ENCODE assay signal across 23 mouse cellular contexts in the genomic region with DNA sequence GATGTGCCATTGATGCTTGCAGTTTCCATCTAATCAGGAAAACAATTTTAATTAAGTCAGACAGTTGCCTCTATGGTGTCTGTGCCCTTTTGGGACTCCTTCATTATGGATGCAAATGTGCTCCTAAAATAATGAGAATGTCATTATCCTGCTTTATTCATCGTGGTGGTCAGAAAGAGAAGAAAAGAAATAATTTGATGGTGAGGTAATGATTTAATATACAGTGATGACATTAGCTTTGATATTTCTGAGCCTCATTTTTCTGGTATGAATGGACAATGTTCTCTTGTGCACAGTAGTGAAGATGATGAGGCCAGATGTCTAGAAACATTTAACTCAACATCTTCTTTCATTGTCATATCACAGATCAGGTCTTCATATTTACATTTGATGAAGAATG.
DNase-seq lines count a peak whose midpoint lies in the region; ATAC-seq lines count a peak whose summit lies in the region.
"Had no signal": no experiment of that assay in that cellular context is flagged by ENCODE, and none has a peak within 500 bp of the region (broad histone marks: within the 10 kb centered on the region; RNA-seq: fewer than 3 reads in every experiment).

No protein-coding gene starts in this region.

- no peak for DNase-seq in midbrain, embryonic 14.5 days
- no peak for DNase-seq in midbrain, embryonic 11.5 days (ENCODE audit: low spot score, missing footprints)
- DNase-seq in Muller cell, postnatal 12 days (ENCODE audit: inconsistent ontology term): peak; percentile 97
- peak; percentile 60 for DNase-seq in retina, embryonic 14.5 days (ENCODE audit: low spot score)
- no peak for DNase-seq in right cerebral cortex, postnatal 14 days
- DNase-seq in thymus, postnatal 0 days (ENCODE audit: low spot score): no peak
- DNase-seq: adrenal gland, adult 2 months; adrenal gland, postnatal 10 days; adrenal gland, postnatal 25 days; B cell, adult 2 months; cerebellum, adult 11-12 months; cerebellum, adult 2 months; cerebellum, adult 9-10 months; cerebellum, postnatal 10 days; cerebellum, postnatal 25 days; forebrain, postnatal 0 days had no signal

- H3K27me3 ChIP-seq in midbrain, embryonic 14.5 days (ENCODE audit: control insufficient read depth, insufficient read depth, low read length): no peaks in the 10 kb centered on the region
- no peaks in the 10 kb centered on the region for H3K27me3 ChIP-seq in midbrain, embryonic 11.5 days (ENCODE audit: control insufficient read depth, insufficient read depth, low read length)
- H3K27me3 ChIP-seq: CH12.LX; embryonic facial prominence, embryonic 12.5 days; forebrain, embryonic 13.5 days; forebrain, embryonic 15.5 days had no signal

- H3K4me1 ChIP-seq in midbrain, embryonic 14.5 days (ENCODE audit: control insufficient read depth, insufficient read depth, low read length): no peaks in the 10 kb centered on the region
- H3K4me1 ChIP-seq in midbrain, embryonic 11.5 days (ENCODE audit: control insufficient read depth, insufficient read depth, low read length): no peaks in the 10 kb centered on the region
- H3K4me1 ChIP-seq: embryonic facial prominence, embryonic 10.5 days; embryonic facial prominence, embryonic 12.5 days; forebrain, embryonic 13.5 days; forebrain, embryonic 15.5 days had no signal

- 49% methylated on average over 1 of the region's 1 CpGs for whole genome bisulfite sequencing in midbrain, embryonic 14.5 days
- 75% methylated on average over 1 of the region's 1 CpGs for WGBS in midbrain, embryonic 11.5 days

- H3K4me2 ChIP-seq in midbrain, embryonic 14.5 days (ENCODE audit: low read length): no peak overlapping the region
- H3K4me2 ChIP-seq in midbrain, embryonic 11.5 days: no peak overlapping the region
- H3K4me2 ChIP-seq: embryonic facial prominence, embryonic 12.5 days; forebrain, embryonic 13.5 days; forebrain, embryonic 15.5 days had no signal

- peak; percentile 27; the same call in 1 of the 2 replicates for ATAC-seq in midbrain, embryonic 14.5 days (ENCODE audit: low FRiP score, low TSS enrichment)
- ATAC-seq in midbrain, embryonic 11.5 days (ENCODE audit: low FRiP score): no peak
- ATAC-seq: CD4-positive, CD25-positive, alpha-beta regulatory T cell, adult 4 months; forebrain, embryonic 13.5 days; forebrain, embryonic 15.5 days; forebrain, postnatal 0 days had no signal

- no peaks in the 10 kb centered on the region for H3K9me3 ChIP-seq in midbrain, embryonic 14.5 days (ENCODE audit: control insufficient read depth, low read length)
- H3K9me3 ChIP-seq in midbrain, embryonic 11.5 days (ENCODE audit: control insufficient read depth, low read length): no peaks in the 10 kb centered on the region
- H3K9me3 ChIP-seq: embryonic facial prominence, embryonic 10.5 days; embryonic facial prominence, embryonic 12.5 days; forebrain, embryonic 13.5 days; forebrain, embryonic 15.5 days; G1E had no signal

- H3K4me3 ChIP-seq in midbrain, embryonic 14.5 days (replicated peaks; ENCODE audit: low read depth, low read length): no peak overlapping the region
- H3K4me3 ChIP-seq in midbrain, embryonic 11.5 days (ENCODE audit: low read depth, low read length): no peak overlapping the region
- H3K4me3 ChIP-seq: embryonic facial prominence, embryonic 10.5 days; embryonic facial prominence, embryonic 12.5 days; forebrain, embryonic 13.5 days; forebrain, embryonic 15.5 days had no signal

- no peaks in the 10 kb centered on the region for H3K36me3 ChIP-seq in midbrain, embryonic 14.5 days (ENCODE audit: control insufficient read depth, insufficient read depth, low read length)
- no peaks in the 10 kb centered on the region for H3K36me3 ChIP-seq in midbrain, embryonic 11.5 days (ENCODE audit: control insufficient read depth, insufficient read depth, low read length)
- H3K36me3 ChIP-seq: embryonic facial prominence, embryonic 10.5 days; embryonic facial prominence, embryonic 12.5 days; forebrain, embryonic 15.5 days; G1E had no signal

- no peak overlapping the region for H3K9ac ChIP-seq in midbrain, embryonic 14.5 days (replicated peaks; ENCODE audit: low read length)
- no peak overlapping the region for H3K9ac ChIP-seq in midbrain, embryonic 11.5 days (ENCODE audit: low read length)
- H3K9ac ChIP-seq: embryonic facial prominence, embryonic 12.5 days; forebrain, embryonic 13.5 days; forebrain, embryonic 15.5 days; forebrain, postnatal 0 days had no signal

- H3K27ac ChIP-seq in midbrain, embryonic 14.5 days (replicated peaks; ENCODE audit: low read depth, low read length): no peak overlapping the region
- H3K27ac ChIP-seq in midbrain, embryonic 11.5 days (ENCODE audit: low read depth, low read length): no peak overlapping the region
- H3K27ac ChIP-seq: embryonic facial prominence, embryonic 10.5 days; embryonic facial prominence, embryonic 12.5 days; forebrain, embryonic 13.5 days; forebrain, embryonic 15.5 days had no signal

Comparison
In these comparisons a context has a peak if more than half of its experiments do, and no peak if none do; other contexts are left out.
1. DNase-seq: peak in Muller cell, postnatal 12 days (single experiment) and retina, embryonic 14.5 days (single experiment); none in midbrain, embryonic 14.5 days (single experiment), midbrain, embryonic 11.5 days (single experiment), right cerebral cortex, postnatal 14 days (single experiment) and thymus, postnatal 0 days (single experiment).